Mouse (Mus musculus) limb, embryonic 12.5 days (tissue): Measurements from ENCODE around the gene Hspg2. TPM values are rescaled to one million over a fixed set of nuclear protein-coding genes. Genes with fewer than 3 reads are reported as not detected.
"Not testable (repeated sequence)": the region's sequence is repeated elsewhere in the genome, so short reads cannot be mapped to it uniquely, and the experiment has no call there.

Experiments used
- ATAC-seq: fragments of 200-750 bp; cut with Nextera tagmentation; 2 replicates; pipeline ENCODE4 v1.8.0; 2017; ENCODE audit warnings: low read depth, moderate TSS enrichment; ENCODE audit not compliant: insufficient number of reproducible peaks, insufficient read depth, low FRiP score, low TSS enrichment
- H3K27ac ChIP-seq: fragments of 300-500 bp; sonication (generic); 2 replicates; pipeline ENCODE4 v1.5.1; 2016; ENCODE audit warnings: mild to moderate bottlenecking, moderate library complexity
- H3K27me3 ChIP-seq: fragments of 300-500 bp; sonication (generic); 2 replicates; pipeline ENCODE4 v1.6.1; 2016; ENCODE audit warnings: mild to moderate bottlenecking, moderate library complexity
- H3K36me3 ChIP-seq: fragments of 300-500 bp; sonication (generic); 2 replicates; pipeline ENCODE4 v1.6.1; 2016; ENCODE audit warnings: mild to moderate bottlenecking, moderate library complexity
- H3K4me1 ChIP-seq: fragments of 300-500 bp; sonication (generic); replicated peaks from 2 replicates; pipeline ENCODE4 v1.6.1; 2016
- H3K4me2 ChIP-seq: fragments of 300-500 bp; sonication (generic); 2 replicates; pipeline ENCODE4 v1.6.1; 2016; ENCODE audit warnings: mild to moderate bottlenecking, moderate library complexity
- H3K4me3 ChIP-seq: fragments of 300-500 bp; sonication (generic); replicated peaks from 2 replicates; pipeline ENCODE4 v1.5.1; 2016; ENCODE audit warnings: mild to moderate bottlenecking
- H3K9ac ChIP-seq: fragments of 300-500 bp; sonication (generic); replicated peaks from 2 replicates; pipeline ENCODE4 v1.6.1; 2016; ENCODE audit warnings: mild to moderate bottlenecking, moderate library complexity
- H3K9me3 ChIP-seq: fragments of 300-500 bp; sonication (generic); 2 replicates; pipeline ENCODE4 v1.6.1; 2016; ENCODE audit warnings: mild to moderate bottlenecking, moderate library complexity
- WGBS: fragments of 180-500 bp; shearing (Covaris S2); methylation state at CpG from one replicate; pipeline ENCODE4 v1.1.7; 2016; 5-methylcytosine and 5-hydroxymethylcytosine counted together
- polyA plus RNA-seq: library from polyadenylated mRNA; unstranded; fragments of >200 nt; fragmentation: Nextera tagmentation; extraction: Ambion mirVana; gene quantifications from 2 replicates; pipeline ENCODE4 v1.2.1, GENCODE M21; 2016

Hspg2 gene
- polyA plus RNA-seq: 14.3 and 18.8 TPM in 2 replicates

DNA sequence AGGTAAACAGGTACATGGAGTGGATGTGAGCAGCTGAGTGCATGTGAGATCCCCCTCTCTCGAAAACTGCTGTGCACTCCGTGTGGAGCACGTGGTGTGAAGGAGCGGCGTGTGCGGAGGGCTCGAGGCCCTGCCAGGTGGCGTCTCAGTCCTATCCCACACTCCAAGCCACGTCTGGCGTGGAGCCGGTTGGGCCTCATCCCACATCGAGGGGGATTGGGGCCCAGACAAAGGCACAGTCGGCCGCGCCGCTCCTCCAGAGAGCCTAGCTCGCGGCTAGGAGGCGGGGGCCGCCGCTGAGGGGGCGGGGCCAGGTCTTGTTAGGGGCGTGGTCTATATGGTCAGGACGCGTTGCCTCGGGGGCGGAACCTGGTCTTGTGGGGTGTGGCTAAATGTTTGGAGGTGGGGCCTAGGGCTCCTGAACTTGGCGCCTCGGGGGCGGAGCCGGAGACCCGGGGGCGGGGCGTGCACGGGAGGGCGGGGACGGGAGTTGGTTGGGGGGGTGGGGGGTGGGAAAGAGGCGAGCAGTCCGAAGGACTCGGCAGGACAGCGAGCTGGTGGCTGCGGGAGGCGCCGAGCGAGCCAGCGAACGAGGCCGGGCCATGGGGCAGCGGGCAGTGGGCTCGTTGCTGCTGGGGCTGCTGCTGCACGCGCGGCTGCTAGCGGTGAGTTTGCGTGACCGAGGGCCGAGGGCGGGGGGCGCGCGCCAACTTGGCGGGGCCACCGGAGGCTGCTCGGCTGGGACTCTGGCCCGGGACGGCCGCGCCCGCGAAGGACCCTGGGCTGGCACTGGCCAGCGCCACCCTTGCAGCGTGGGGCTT, at the start of gene Hspg2:
Gene Hspg2 (plus strand): TSS at position 510 of the 821 bp plus-strand sequence.
- peak within 1 kb of the TSS; percentile 78 for H3K4me3 ChIP-seq
- 1% methylated on average over 65 of the region's 72 CpGs for WGBS
- peak; percentile 88 for ATAC-seq
- peak within 1 kb of the TSS; percentile 82 for H3K27ac ChIP-seq
- no peaks in the 10 kb centered on the region for H3K27me3 ChIP-seq
- no peaks in the 10 kb centered on the region for H3K36me3 ChIP-seq
- peaks cover 52% of the 10 kb centered on the region for H3K4me1 ChIP-seq
- peak within 1 kb of the TSS; percentile 88 for H3K9ac ChIP-seq
- H3K9me3 ChIP-seq: no peaks in the 10 kb centered on the region
- peak within 1 kb of the TSS; percentile 86 for H3K4me2 ChIP-seq

DNA sequence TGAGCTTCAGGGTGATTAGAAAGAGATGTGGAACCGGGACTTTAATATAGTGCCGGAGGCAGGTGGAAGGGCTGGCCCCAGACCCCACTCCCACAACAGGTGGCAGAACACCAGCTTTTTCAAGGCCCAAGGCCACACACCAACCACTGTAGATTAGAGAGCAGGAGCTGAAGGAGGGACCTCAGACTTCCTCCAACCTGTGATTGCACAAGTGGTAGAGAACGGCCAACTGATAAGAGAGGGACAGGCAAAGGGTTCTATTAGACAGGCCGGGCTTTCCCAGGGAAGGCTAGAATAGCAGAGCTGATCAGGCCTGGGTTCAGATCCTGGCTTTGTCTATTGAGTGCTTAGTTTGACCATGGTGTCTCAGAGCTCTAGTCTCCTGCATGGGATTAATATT, 38.1 kb upstream of the Hspg2 start, which contains the start of gene Cela3b:
Gene Cela3b (minus strand): TSS at position 39 of the 400 bp plus-strand sequence.
- no peak for ATAC-seq
- no peak within 1 kb of the TSS for H3K27ac ChIP-seq

DNA sequence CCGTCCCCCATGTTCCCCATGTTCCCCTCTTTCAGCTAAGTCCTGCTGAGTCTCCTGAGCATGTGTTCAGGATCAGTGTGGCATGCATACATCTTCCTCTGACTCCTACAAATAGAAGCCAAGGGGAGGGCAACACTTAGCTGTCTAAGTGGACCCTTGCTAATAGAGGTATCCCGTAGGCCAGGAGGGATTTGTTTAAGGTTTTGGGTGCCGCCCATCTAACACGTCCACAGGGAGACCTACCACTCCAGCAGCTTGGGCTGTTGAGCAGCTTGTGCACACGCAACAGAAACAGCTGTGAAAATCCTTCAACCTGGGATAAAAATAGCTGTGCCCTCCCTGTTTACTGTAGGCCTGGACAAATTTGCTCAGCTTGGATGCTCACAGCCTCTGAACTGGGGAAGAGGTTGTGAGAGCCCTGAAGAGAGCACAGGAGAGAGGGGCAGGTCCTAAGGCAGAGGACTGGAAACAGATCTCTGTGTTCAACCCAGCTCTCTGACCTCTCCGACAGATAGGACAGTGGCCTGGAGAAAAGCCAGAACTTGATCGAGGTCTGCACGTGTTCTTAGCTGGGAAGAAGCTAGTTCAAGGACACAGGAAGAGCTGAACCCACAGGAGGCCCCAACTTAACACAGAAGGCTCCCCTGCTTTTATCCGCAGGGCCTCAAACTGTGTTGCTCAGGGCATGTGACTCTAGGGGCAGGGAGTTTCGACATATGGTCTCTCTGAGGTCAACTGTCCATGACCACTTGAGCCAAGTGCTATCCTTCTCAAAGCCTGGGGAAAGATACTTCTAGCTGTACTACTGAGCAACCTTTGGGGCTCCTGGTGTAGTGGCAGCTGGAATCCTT, 35.6 kb upstream of the Hspg2 start:
- not testable (repeated sequence) for H3K36me3 ChIP-seq, H3K27ac ChIP-seq, H3K4me3 ChIP-seq, H3K4me2 ChIP-seq, ATAC-seq, H3K9me3 ChIP-seq, H3K9ac ChIP-seq, H3K4me1 ChIP-seq, H3K27me3 ChIP-seq
- 74% methylated on average over 10 of the region's 10 CpGs for WGBS

More for the DNA sequence above, 38.1 kb upstream of the Hspg2 start, which contains the start of gene Cela3b:
- no peak within 1 kb of the TSS for H3K9ac ChIP-seq
- 85% methylated on average over 4 of the region's 4 CpGs for WGBS
- H3K27me3 ChIP-seq: no peaks in the 10 kb centered on the region
- no peaks in the 10 kb centered on the region for H3K36me3 ChIP-seq
- no peak within 1 kb of the TSS for H3K4me3 ChIP-seq
- H3K4me2 ChIP-seq: no peak within 1 kb of the TSS
- H3K4me1 ChIP-seq: no peaks in the 10 kb centered on the region
- H3K9me3 ChIP-seq: no peaks in the 10 kb centered on the region

DNA sequence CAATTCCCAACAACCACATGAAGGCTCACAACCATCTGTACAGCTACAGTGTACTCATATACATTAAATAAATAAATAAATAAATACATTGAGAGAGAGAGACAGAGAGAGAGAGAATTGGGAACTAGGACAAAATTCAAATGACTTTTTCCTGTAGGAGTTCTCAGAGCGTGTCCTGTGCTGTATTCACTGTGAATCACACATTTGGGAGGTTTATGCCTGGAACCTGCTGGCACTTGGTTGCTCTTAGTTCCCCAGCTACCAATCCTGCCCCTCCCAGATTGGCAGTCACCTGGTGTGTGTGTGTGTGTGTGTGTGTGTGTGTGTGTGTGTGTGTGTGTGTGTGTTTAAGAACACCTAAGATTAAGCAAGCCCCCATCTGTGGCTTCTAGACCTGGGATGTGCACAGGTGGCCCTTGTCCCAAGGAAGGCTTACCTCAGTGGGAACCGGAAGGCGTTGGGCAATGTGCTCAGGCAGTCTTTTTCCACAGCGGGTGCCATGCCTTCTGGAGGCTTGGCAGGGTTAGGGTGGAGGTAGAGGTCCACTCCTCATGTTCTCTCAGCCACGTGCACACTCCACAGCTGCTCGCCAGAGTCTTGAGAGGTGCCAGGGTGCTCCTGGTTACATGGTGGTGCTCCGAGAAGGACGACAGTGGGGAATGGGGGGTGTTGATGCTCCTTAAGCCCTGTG, 31.4 kb upstream of the Hspg2 start:
- Histone ChIP-seq H3K4me1 (no peaks in the 10 kb centered on the region), H3K36me3 (no peaks in the 10 kb centered on the region), H3K4me2 (no peak overlapping the region), H3K27ac (no peak overlapping the region), H3K9me3 (no peaks in the 10 kb centered on the region), H3K9ac (no peak overlapping the region), H3K27me3 (no peaks in the 10 kb centered on the region), H3K4me3 (no peak overlapping the region)
- WGBS: 90% methylated on average over 8 of the region's 8 CpGs
- no peak for ATAC-seq

DNA sequence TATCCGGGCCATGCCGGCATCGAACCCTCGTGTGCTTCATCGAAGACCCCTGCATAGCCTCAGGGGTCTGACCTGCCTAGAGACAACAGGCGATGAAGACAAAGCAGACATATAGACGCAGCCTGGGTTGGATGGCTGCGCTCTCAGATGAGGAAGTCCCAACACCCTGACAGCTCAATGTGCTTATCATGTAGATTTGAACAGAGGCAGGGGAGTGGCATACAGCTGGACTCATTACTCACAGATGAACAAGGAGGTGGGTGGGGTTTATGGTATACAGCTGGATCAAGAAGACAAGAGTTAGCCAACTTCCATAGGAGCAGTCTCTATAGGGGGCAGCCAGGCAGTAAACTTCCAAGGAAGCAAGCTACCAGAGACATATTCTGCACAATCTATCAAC, 29.7 kb upstream of the Hspg2 start:
- Histone ChIP-seq H3K4me1 (no peaks in the 10 kb centered on the region), H3K9ac (no peak overlapping the region), H3K36me3 (no peaks in the 10 kb centered on the region), H3K4me2 (no peak overlapping the region), H3K27me3 (no peaks in the 10 kb centered on the region), H3K27ac (no peak overlapping the region), H3K9me3 (no peaks in the 10 kb centered on the region), H3K4me3 (no peak overlapping the region)
- ATAC-seq: no peak
- 89% methylated on average over 8 of the region's 8 CpGs for WGBS

DNA sequence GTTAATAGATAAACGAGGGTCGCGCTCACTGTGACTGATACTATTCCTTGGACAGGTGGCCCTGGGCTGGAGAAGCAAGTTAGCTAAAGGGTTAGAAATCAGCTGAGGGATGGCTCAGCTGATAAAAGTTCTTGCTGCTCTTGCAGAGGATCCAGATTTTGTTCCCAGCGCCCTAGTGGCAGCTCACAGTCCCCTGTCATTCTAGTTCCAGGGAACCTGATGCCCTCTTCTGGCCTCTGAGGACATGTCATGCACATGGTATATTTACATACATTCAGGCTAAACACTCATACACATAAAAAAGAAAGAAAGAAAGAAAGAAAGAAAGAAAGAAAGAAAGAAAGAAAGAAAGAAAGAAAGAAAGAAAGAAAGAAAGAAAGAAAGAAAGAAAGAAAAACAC, 27.2 kb upstream of the Hspg2 start:
- H3K27ac ChIP-seq: no peak overlapping the region
- H3K9ac ChIP-seq: no peak overlapping the region
- H3K9me3 ChIP-seq: no peaks in the 10 kb centered on the region
- no peak for ATAC-seq
- H3K4me1 ChIP-seq: no peaks in the 10 kb centered on the region
- 82% methylated on average over 4 of the region's 4 CpGs for WGBS
- no peak overlapping the region for H3K4me2 ChIP-seq
- no peaks in the 10 kb centered on the region for H3K27me3 ChIP-seq
- no peak overlapping the region for H3K4me3 ChIP-seq
- H3K36me3 ChIP-seq: no peaks in the 10 kb centered on the region

DNA sequence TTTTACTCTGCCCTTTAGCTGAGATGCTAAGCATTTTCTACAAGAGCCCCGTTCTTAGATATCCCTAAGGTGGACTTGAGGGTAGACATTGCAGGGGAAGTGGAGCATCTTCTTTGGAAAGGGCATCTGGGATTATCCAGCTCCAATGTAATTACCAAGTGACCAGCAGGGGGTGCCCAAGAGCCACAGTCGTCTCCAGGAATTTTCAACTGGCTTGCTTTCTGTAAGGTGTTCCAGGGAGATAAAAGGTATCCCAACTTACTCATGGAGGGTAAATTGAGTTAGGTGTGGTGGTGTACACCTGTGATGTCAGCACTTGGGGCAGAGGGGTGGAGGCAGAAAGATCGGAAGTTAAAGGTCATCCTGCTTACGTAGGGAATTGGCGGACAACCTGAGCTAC, 24.9 kb upstream of the Hspg2 start:
- ATAC-seq: no peak
- WGBS: 28% methylated on average over 5 of the region's 5 CpGs
- Histone ChIP-seq H3K4me3 (no peak overlapping the region), H3K4me2 (no peak overlapping the region), H3K36me3 (no peaks in the 10 kb centered on the region), H3K9ac (no peak overlapping the region), H3K9me3 (no peaks in the 10 kb centered on the region), H3K4me1 (peaks cover 8% of the 10 kb centered on the region), H3K27ac (no peak overlapping the region), H3K27me3 (no peaks in the 10 kb centered on the region)

DNA sequence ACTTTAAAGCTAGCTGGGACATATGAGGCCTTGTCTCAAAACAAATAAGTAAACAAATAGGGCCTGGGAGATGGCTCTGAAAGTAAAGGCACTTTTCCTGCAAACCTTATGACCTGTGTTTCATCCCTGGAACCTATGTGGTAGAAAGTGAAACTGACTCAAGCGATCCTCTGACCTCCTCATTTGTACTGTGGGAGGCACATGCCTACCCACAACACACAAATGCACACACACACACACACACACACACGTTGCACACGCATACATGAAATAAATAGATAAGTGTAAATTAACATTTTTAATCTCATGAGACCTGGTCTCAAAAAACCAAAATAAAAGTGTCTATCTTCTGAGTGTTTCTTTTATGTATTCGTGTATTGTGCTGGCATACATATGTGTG, 22.7 kb upstream of the Hspg2 start:
- no peaks in the 10 kb centered on the region for H3K9me3 ChIP-seq
- H3K4me3 ChIP-seq: no peak overlapping the region
- 88% methylated on average over 4 of the region's 4 CpGs for WGBS
- no peaks in the 10 kb centered on the region for H3K27me3 ChIP-seq
- H3K36me3 ChIP-seq: no peaks in the 10 kb centered on the region
- no peak for ATAC-seq
- H3K4me1 ChIP-seq: peaks cover 8% of the 10 kb centered on the region
- no peak overlapping the region for H3K27ac ChIP-seq
- H3K4me2 ChIP-seq: no peak overlapping the region
- no peak overlapping the region for H3K9ac ChIP-seq

DNA sequence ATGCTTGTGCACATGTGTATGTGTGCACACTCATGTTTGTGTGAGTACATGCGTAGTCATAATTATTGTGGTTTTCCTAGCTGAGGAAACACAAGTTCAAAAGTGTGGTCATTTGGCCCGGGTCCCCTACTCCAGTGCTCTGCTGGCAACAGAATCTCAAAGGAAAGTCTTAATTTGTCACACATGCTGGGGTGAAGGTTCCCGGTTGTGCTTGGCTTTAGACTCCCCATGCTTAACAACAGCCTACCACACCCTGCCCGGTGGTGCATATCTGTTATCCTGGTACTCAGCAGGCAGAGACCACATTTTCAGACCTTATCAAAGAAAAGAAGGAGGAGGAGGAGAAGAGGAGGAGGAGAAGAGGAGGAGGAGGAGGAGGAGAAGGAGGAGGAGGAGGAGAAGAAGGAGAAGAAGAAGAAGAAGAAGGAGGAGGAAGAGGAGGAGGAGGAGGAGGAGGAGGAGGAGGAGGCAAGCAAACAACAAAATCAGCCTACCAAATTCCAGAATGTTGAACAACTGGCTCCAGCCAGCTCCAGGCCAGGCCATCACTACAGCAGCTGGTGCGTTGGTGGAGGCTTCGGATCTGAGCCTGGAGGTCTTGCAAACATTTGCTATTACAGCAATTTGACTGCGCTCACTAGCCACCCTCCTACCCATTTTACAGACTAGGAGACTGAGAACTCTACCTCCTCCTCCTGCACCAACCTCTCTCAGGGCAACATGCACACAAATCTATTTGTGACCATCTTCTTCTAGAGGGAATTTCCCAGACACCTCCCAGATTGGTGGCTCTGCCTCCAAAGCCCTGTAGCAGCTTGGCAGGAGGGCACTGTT, 21.0 kb upstream of the Hspg2 start:
- no peaks in the 10 kb centered on the region for H3K27me3 ChIP-seq
- WGBS: 63% methylated on average over 7 of the region's 7 CpGs
- H3K27ac ChIP-seq: no peak overlapping the region
- ATAC-seq: no peak
- no peaks in the 10 kb centered on the region for H3K9me3 ChIP-seq
- H3K4me3 ChIP-seq: no peak overlapping the region
- H3K9ac ChIP-seq: no peak overlapping the region
- peaks cover 8% of the 10 kb centered on the region for H3K4me1 ChIP-seq
- H3K36me3 ChIP-seq: no peaks in the 10 kb centered on the region
- no peak overlapping the region for H3K4me2 ChIP-seq

DNA sequence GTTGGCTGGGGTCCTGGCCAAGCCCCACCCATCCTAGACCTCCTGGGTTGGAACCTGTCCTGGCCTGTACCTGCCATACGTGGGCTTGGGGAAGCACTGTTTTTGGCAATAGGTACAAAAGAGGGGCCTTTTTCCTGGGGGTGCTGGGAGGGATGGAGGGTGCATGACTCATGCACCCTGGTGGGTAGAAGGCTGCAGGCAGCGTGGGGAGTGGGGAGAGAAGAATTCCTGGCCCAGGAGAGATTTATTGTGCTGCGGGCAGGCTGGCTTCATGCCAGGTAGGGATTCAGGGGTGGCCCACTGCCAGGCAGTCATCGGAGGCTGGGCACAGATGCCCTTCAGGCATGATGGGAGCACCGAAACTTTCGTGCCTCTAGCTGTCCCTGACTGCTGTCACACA, 20.4 kb upstream of the Hspg2 start:
- Histone ChIP-seq H3K4me1 (peaks cover 8% of the 10 kb centered on the region), H3K4me3 (no peak overlapping the region), H3K4me2 (no peak overlapping the region), H3K9ac (no peak overlapping the region), H3K9me3 (no peaks in the 10 kb centered on the region), H3K36me3 (no peaks in the 10 kb centered on the region), H3K27ac (no peak overlapping the region), H3K27me3 (no peaks in the 10 kb centered on the region)
- 52% methylated on average over 6 of the region's 6 CpGs for WGBS
- ATAC-seq: no peak
